11 mouse cellular contexts compared by ENCODE assay signal in the genomic region with DNA sequence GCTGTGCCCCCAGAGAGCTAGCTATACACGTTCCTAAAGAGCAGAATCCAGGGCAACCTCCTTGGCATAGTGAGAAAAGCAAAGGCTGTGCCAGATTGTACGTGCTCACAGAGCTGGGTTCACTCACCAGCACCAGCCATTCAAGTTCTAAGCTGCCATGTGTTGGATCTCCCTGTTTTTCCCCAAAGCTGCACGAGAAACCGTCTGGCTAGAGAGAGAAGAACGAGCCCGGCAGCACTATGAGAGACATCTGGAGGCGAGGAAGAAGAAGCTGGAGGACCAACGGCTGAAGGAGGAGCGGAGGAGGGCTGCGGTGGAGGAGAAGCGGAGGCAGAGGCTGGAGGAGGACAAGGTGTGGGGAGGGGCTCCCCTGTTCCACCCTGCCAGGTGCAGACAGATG.
"Had no signal": no experiment of that assay in that cellular context is flagged by ENCODE, and none has a peak within 500 bp of the region (broad histone marks: within the 10 kb centered on the region; RNA-seq: fewer than 3 reads in every experiment).

No protein-coding gene starts in this region.

- DNase-seq: kidney, adult 11 months; kidney, adult 9 months; kidney, postnatal 14 days; kidney, postnatal 4 days; liver, embryonic 13.5 days; lung, adult 2 months; lung, postnatal 14 days; lung, postnatal 4 days; midbrain, embryonic 14.5 days; right cerebral cortex, postnatal 4 days; thymus, postnatal 25 days had no signal
